Mouse (Mus musculus): ENCODE measurements around the gene Anks1. TPM values are rescaled to one million over a fixed set of nuclear protein-coding genes. Genes with fewer than 3 reads are reported as not detected.
A peak's percentile ranks its signal among the peaks of the same experiment; 100 is the strongest.

Gene Anks1
- polyA plus RNA-seq, 1 experiment from 2014 or later: 13.3 TPM

DNA sequence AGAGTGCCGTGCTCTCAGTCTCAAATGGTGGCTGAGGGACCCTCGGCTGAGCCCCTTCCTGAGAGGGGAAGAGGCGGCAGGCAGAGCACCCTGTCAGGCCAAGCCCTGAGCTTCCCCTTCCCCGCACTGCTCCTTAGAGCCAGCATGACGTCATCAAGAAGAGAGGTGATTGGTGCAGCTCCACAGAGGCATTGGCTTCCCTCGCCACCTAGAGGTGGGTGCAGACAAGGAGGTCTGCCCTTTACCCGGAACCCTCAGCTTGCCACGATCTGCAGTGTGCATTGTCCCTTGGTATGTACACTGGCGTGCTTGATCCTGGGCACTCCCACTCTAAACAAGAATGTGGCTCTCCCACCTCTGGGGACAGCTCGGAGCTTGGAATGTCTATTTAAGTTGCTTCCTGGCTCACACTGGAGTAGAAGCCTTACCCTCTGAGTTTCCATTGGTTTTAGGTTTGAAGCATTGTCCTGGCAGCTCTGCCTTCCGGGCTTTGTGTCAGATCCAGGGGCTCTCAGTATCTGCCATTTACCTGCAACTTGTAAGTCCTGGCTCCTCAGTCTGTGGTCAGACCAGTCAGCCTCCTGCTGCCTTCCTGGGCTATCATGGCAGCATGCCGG lies 104.3 kb downstream of the Anks1 start:
- ATAC-seq (replicated peaks; ENCODE audit: insufficient number of reproducible peaks, low FRiP score, low TSS enrichment, low read depth) (peak; percentile 74), DNase-seq (ENCODE audit: low spot score) (peak; percentile 91)
- Histone ChIP-seq H3K9me3 (replicated peaks; ENCODE audit: control insufficient read depth, low read length) (no peaks in the 10 kb centered on the region), H3K9ac (replicated peaks; ENCODE audit: low read length) (peak overlapping the region; percentile 41), H3K27me3 (ENCODE audit: control insufficient read depth, insufficient read depth, low read length) (no peaks in the 10 kb centered on the region), H3K4me2 (ENCODE audit: low read depth, low read length) (peak overlapping the region; percentile 16), H3K36me3 (replicated peaks; ENCODE audit: control insufficient read depth, insufficient read depth, low read depth, low read length) (no peaks in the 10 kb centered on the region), H3K4me3 (ENCODE audit: low read depth, low read length) (no peak overlapping the region), H3K27ac (replicated peaks; ENCODE audit: low read depth, low read length) (peak overlapping the region; percentile 66; the same call in 1 of the 2 replicates), H3K4me1 (ENCODE audit: control insufficient read depth, insufficient read depth, low read length) (peaks cover 8% of the 10 kb centered on the region)
- WGBS: 19% methylated on average over 12 of the region's 12 CpGs

DNA sequence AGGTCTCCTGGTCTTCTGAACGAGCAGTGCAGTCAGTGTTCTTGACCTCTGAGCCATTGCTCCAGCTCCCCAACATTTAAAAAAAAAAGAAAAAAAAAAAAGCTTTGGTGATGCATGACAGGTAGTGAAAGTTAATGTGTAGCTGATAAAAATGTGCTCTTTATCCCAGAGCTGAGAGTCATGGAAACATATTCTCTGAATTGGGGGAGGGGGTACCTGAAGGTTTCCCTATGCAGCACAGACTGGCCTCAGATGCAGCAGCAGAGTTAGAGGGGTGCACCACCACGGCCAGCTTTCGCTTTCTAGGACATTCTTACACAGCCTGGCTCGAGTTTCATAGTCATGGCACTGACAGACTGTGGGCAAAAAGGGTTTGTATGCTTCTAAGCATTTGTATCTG lies 105.3 kb downstream of the Anks1 start:
- 62% methylated on average over 4 of the region's 4 CpGs for WGBS
- H3K4me1 ChIP-seq (ENCODE audit: control insufficient read depth, insufficient read depth, low read length): peaks cover 8% of the 10 kb centered on the region

DNA sequence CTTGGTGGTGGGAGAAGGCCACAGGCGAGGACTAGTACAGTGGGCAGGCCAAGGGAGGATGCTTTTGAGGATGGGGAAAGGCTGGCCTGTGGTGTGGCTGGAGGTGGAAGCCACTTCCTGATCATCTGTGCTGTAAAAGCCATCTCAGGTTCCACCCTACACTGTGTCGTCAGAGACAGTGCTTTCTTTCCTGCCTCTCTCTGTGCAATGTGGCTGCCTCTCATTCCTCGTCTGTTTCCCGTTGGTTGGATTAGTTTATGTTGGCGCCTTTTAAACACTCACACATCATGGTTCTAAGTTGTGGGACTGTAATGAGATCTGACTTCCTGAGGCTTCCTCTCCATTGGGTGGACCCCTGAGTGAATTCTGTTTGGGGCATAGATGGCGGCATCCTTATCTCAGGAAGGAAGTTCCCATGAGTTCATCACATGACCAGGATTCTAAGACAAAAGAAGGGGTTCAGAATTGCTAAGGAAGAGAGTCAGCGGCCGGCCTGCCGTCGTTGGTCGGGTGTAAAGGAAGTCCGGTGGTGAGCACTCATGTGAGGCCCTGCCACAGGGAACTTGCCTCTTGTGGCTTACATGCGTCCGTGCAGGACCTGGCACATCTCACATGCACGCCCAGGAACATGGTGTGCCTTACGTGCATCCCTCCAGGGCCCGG lies 106.1 kb downstream of the Anks1 start:
- 76% methylated on average over 17 of the region's 17 CpGs for WGBS

More for the DNA sequence above, 105.3 kb downstream of the Anks1 start:
- Histone ChIP-seq H3K27ac (replicated peaks; ENCODE audit: low read depth, low read length) (0 out of 2 replicates have a peak overlapping the region, but pooled peaks have one; percentile 47), H3K36me3 (replicated peaks; ENCODE audit: control insufficient read depth, insufficient read depth, low read depth, low read length) (no peaks in the 10 kb centered on the region), H3K4me3 (ENCODE audit: low read depth, low read length) (no peak overlapping the region), H3K9ac (replicated peaks; ENCODE audit: low read length) (no peak overlapping the region), H3K4me2 (ENCODE audit: low read depth, low read length) (no peak overlapping the region), H3K27me3 (ENCODE audit: control insufficient read depth, insufficient read depth, low read length) (no peaks in the 10 kb centered on the region), H3K9me3 (replicated peaks; ENCODE audit: control insufficient read depth, low read length) (no peaks in the 10 kb centered on the region)
- ATAC-seq (replicated peaks; ENCODE audit: insufficient number of reproducible peaks, low FRiP score, low TSS enrichment, low read depth): no peak
- DNase-seq (ENCODE audit: low spot score): no peak

GRCm38 (mm10) chr17:28016056-28016797 lies 107.1 kb downstream of the Anks1 start:
- H3K4me3 ChIP-seq (ENCODE audit: low read depth, low read length): no peak overlapping the region
- 82% methylated on average over 8 of the region's 8 CpGs for WGBS
- H3K27ac ChIP-seq (replicated peaks; ENCODE audit: low read depth, low read length): no peak overlapping the region
- no peaks in the 10 kb centered on the region for H3K36me3 ChIP-seq (replicated peaks; ENCODE audit: control insufficient read depth, insufficient read depth, low read depth, low read length)
- no peaks in the 10 kb centered on the region for H3K9me3 ChIP-seq (replicated peaks; ENCODE audit: control insufficient read depth, low read length)
- ATAC-seq (replicated peaks; ENCODE audit: insufficient number of reproducible peaks, low FRiP score, low TSS enrichment, low read depth) (no peak), DNase-seq (ENCODE audit: low spot score) (no peak)
- peaks cover 8% of the 10 kb centered on the region for H3K4me1 ChIP-seq (ENCODE audit: control insufficient read depth, insufficient read depth, low read length)
- no peak overlapping the region for H3K4me2 ChIP-seq (ENCODE audit: low read depth, low read length)
- H3K27me3 ChIP-seq (ENCODE audit: control insufficient read depth, insufficient read depth, low read length): no peaks in the 10 kb centered on the region
- H3K9ac ChIP-seq (replicated peaks; ENCODE audit: low read length): no peak overlapping the region

More for the DNA sequence above, 106.1 kb downstream of the Anks1 start:
- Histone ChIP-seq H3K9ac (replicated peaks; ENCODE audit: low read length) (no peak overlapping the region), H3K36me3 (replicated peaks; ENCODE audit: control insufficient read depth, insufficient read depth, low read depth, low read length) (no peaks in the 10 kb centered on the region), H3K4me3 (ENCODE audit: low read depth, low read length) (no peak overlapping the region), H3K27ac (replicated peaks; ENCODE audit: low read depth, low read length) (0 out of 2 replicates have a peak overlapping the region, but pooled peaks have one; percentile 54), H3K4me1 (ENCODE audit: control insufficient read depth, insufficient read depth, low read length) (peaks cover 8% of the 10 kb centered on the region), H3K4me2 (ENCODE audit: low read depth, low read length) (no peak overlapping the region), H3K9me3 (replicated peaks; ENCODE audit: control insufficient read depth, low read length) (no peaks in the 10 kb centered on the region), H3K27me3 (ENCODE audit: control insufficient read depth, insufficient read depth, low read length) (no peaks in the 10 kb centered on the region)
- no peak for ATAC-seq (replicated peaks; ENCODE audit: insufficient number of reproducible peaks, low FRiP score, low TSS enrichment, low read depth)
- no peak for DNase-seq (ENCODE audit: low spot score)

- peak overlapping the region; percentile 28; the same call in 1 of the 2 replicates for H3K9ac ChIP-seq (replicated peaks; ENCODE audit: low read length)
- H3K27ac ChIP-seq (replicated peaks; ENCODE audit: low read depth, low read length): no peak overlapping the region; the same call in 1 of the 2 replicates
These were observed 109.2 kb downstream of the Anks1 start for GRCm38 (mm10) chr17:28018344-28018743.

DNA sequence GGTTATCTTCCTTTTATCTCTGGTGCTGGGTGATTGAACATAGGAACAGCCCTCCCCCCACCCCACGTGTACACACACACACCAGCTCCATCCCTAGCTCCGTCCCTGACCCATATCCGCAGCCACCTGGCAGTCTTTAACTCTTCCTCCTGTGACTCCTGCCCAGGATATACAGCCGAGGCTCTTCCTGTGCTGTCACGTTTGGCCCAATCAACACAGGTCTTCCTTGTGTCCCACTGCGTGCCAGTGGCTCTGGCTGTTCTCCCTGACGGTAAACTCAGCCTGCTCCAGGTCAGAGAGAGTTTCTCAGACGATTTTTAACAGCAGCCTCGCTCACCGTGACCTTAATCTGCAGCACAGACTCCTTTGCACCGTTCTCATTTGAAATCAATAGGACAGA lies 109.7 kb downstream of the Anks1 start:
- peaks cover under 1% of the 10 kb centered on the region for H3K4me1 ChIP-seq (ENCODE audit: control insufficient read depth, insufficient read depth, low read length)

More at GRCm38 (mm10) chr17:28018344-28018743, 109.2 kb downstream of the Anks1 start:
- Histone ChIP-seq H3K27me3 (ENCODE audit: control insufficient read depth, insufficient read depth, low read length) (no peaks in the 10 kb centered on the region), H3K4me2 (ENCODE audit: low read depth, low read length) (no peak overlapping the region), H3K4me1 (ENCODE audit: control insufficient read depth, insufficient read depth, low read length) (peaks cover 5% of the 10 kb centered on the region), H3K4me3 (ENCODE audit: low read depth, low read length) (no peak overlapping the region), H3K9me3 (replicated peaks; ENCODE audit: control insufficient read depth, low read length) (no peaks in the 10 kb centered on the region), H3K36me3 (replicated peaks; ENCODE audit: control insufficient read depth, insufficient read depth, low read depth, low read length) (no peaks in the 10 kb centered on the region)
- WGBS: 70% methylated on average over 6 of the region's 6 CpGs
- DNase-seq (ENCODE audit: low spot score) (no peak), ATAC-seq (replicated peaks; ENCODE audit: insufficient number of reproducible peaks, low FRiP score, low TSS enrichment, low read depth) (no peak)

DNA sequence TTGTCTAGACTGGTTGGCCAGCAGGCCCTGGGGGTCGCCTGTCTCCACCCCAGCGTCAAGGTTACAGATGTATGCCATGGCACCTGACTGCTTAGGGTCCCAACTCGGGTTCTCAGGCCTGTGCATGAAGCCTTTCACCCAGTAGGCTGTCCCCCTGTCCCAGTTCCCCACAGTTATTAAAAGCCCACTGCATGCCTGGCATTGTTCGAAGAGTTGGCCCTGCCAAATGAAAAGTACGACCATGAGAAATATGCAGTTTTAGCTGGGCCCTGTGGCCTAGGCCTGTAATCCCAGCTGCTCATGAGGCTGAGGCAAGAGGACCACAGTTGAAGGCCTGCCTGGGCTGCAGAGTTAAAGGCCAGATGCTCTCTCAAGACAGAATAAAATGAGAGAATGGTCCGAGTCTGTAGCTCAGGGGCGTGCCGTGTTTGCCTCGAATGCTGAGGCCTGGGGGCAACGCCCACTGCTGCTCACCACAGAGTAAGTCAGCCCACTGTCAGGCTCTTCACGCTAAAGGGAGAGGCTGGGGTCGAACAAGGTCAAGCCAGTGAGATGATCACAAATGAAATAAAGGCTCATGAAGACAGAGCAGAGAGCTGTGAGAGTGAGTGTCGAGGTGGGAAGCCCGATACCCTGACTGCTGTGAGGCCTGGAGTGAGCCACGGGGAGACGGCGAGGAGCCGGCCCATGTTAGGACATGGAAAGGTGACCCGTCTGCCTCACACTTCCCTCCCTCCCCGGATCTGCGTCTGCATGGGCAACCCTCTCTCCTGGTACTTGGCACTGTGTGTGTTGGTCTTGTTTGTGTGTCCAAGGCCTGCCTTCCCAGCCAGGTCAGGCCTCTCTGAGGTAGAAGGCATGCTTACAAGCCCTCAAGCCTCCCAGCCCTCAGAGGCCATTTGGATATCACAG lies 110.9 kb downstream of the Anks1 start:
- H3K9ac ChIP-seq (replicated peaks; ENCODE audit: low read length): no peak overlapping the region
- no peaks in the 10 kb centered on the region for H3K27me3 ChIP-seq (ENCODE audit: control insufficient read depth, insufficient read depth, low read length)
- H3K4me3 ChIP-seq (ENCODE audit: low read depth, low read length): no peak overlapping the region
- DNase-seq (ENCODE audit: low spot score) (no peak), ATAC-seq (replicated peaks; ENCODE audit: insufficient number of reproducible peaks, low FRiP score, low TSS enrichment, low read depth) (no peak)
- 76% methylated on average over 21 of the region's 21 CpGs for WGBS
- no peak overlapping the region for H3K4me2 ChIP-seq (ENCODE audit: low read depth, low read length)
- no peaks in the 10 kb centered on the region; the same call in none of the 2 replicates for H3K4me1 ChIP-seq (ENCODE audit: control insufficient read depth, insufficient read depth, low read length)
- no peaks in the 10 kb centered on the region for H3K36me3 ChIP-seq (replicated peaks; ENCODE audit: control insufficient read depth, insufficient read depth, low read depth, low read length)
- no peak overlapping the region for H3K27ac ChIP-seq (replicated peaks; ENCODE audit: low read depth, low read length)
- no peaks in the 10 kb centered on the region for H3K9me3 ChIP-seq (replicated peaks; ENCODE audit: control insufficient read depth, low read length)

More for the DNA sequence above, 109.7 kb downstream of the Anks1 start:
- no peak for DNase-seq (ENCODE audit: low spot score)
- ATAC-seq (replicated peaks; ENCODE audit: insufficient number of reproducible peaks, low FRiP score, low TSS enrichment, low read depth): no peak
- Histone ChIP-seq H3K27me3 (ENCODE audit: control insufficient read depth, insufficient read depth, low read length) (no peaks in the 10 kb centered on the region), H3K4me3 (ENCODE audit: low read depth, low read length) (no peak overlapping the region), H3K9me3 (replicated peaks; ENCODE audit: control insufficient read depth, low read length) (no peaks in the 10 kb centered on the region), H3K4me2 (ENCODE audit: low read depth, low read length) (no peak overlapping the region), H3K9ac (replicated peaks; ENCODE audit: low read length) (peak overlapping the region; percentile 28), H3K27ac (replicated peaks; ENCODE audit: low read depth, low read length) (no peak overlapping the region), H3K36me3 (replicated peaks; ENCODE audit: control insufficient read depth, insufficient read depth, low read depth, low read length) (no peaks in the 10 kb centered on the region)
- 56% methylated on average over 11 of the region's 11 CpGs for WGBS
